Mouse (Mus musculus) neural tube, embryonic 14.5 days (tissue): Measurements from ENCODE around the gene Acad10. TPM values are rescaled to one million over a fixed set of nuclear protein-coding genes. Genes with fewer than 3 reads are reported as not detected.
"Not testable (repeated sequence)": the region's sequence is repeated elsewhere in the genome, so short reads cannot be mapped to it uniquely, and the experiment has no call there.

Experiments used
- ATAC-seq: fragments of 200-750 bp; cut with Nextera tagmentation; 2 replicates; pipeline ENCODE4 v1.8.0; 2017; ENCODE audit warnings: low read depth, mild to moderate bottlenecking, moderate TSS enrichment, moderate library complexity
- H3K27ac ChIP-seq: fragments of 300-500 bp; sonication (generic); 2 replicates; pipeline ENCODE4 v1.5.1; 2014; ENCODE audit warnings: low read depth, mild to moderate bottlenecking, control low read depth, low read length, moderate library complexity, mixed read lengths
- H3K27me3 ChIP-seq: fragments of 300-500 bp; sonication (generic); 2 replicates; pipeline ENCODE4 v1.6.1; 2014; ENCODE audit warnings: low read length; ENCODE audit not compliant: control insufficient read depth, insufficient read depth
- H3K36me3 ChIP-seq: fragments of 300-500 bp; sonication (generic); 2 replicates; pipeline ENCODE4 v1.6.1; 2014; ENCODE audit warnings: low read length, mixed read lengths; ENCODE audit not compliant: control insufficient read depth, insufficient read depth
- H3K4me1 ChIP-seq: fragments of 300-500 bp; sonication (generic); 2 replicates; pipeline ENCODE4 v1.6.1; 2014; ENCODE audit warnings: low read length; ENCODE audit not compliant: control insufficient read depth, insufficient read depth
- H3K4me2 ChIP-seq: fragments of 300-500 bp; sonication (generic); 2 replicates; pipeline ENCODE4 v1.6.1; 2014; ENCODE audit warnings: mild to moderate bottlenecking, low read depth, low read length, control low read depth
- H3K4me3 ChIP-seq: fragments of 300-500 bp; sonication (generic); 2 replicates; pipeline ENCODE4 v1.5.1; 2014; ENCODE audit warnings: low read depth, low read length, control low read depth, mixed read lengths
- H3K9ac ChIP-seq: fragments of 300-500 bp; sonication (generic); replicated peaks from 2 replicates; pipeline ENCODE4 v1.6.1; 2014; ENCODE audit warnings: low read depth, mild to moderate bottlenecking, control low read depth, low read length, mixed read lengths
- H3K9me3 ChIP-seq: fragments of 300-500 bp; sonication (generic); 2 replicates; pipeline ENCODE4 v1.6.1; 2016; ENCODE audit warnings: low read length; ENCODE audit not compliant: control insufficient read depth
- WGBS: fragments of 180-500 bp; shearing (Covaris S2); extraction: QIAGEN DNeasy Blood & Tissue Kit; methylation state at CpG from one replicate; pipeline ENCODE4 v1.1.7; 2014; 5-methylcytosine and 5-hydroxymethylcytosine counted together
- polyA plus RNA-seq: library from polyadenylated mRNA; unstranded; fragments of >200 nt; fragmentation: Nextera tagmentation; extraction: Ambion mirVana; gene quantifications from 2 replicates; pipeline ENCODE4 v1.2.1, GENCODE M21; 2014

The Acad10 gene
- polyA plus RNA-seq, 1 experiment from 2014 or later = 1.3 TPM

DNA sequence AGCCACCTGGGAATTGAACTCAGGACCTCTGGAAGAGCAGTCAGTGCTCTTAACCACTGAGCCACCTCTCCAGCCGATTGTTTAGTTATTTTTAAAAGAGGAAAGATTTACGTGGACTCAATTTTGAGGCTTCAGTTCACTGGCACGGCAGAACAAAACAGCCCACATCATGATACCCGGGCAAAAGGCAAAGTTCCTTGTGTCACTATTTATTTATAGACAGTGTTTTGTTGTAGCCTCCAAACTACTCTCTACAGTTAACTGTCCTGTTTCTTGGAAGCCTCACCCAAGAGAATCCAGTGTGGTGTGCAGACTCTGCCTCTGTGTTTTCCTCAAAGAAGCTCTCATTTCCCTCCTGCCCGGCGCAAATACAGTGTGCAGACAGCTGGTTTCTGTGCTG, 48.3 kb downstream of the Acad10 start:
- Histone ChIP-seq H3K36me3 (no peaks in the 10 kb centered on the region), H3K27me3 (no peaks in the 10 kb centered on the region), H3K9me3 (no peaks in the 10 kb centered on the region), H3K4me2 (no peak overlapping the region), H3K4me3 (no peak overlapping the region), H3K9ac (no peak overlapping the region), H3K27ac (no peak overlapping the region), H3K4me1 (no peaks in the 10 kb centered on the region)
- ATAC-seq = no peak
- WGBS = 72% methylated on average over 6 of the region's 6 CpGs

DNA sequence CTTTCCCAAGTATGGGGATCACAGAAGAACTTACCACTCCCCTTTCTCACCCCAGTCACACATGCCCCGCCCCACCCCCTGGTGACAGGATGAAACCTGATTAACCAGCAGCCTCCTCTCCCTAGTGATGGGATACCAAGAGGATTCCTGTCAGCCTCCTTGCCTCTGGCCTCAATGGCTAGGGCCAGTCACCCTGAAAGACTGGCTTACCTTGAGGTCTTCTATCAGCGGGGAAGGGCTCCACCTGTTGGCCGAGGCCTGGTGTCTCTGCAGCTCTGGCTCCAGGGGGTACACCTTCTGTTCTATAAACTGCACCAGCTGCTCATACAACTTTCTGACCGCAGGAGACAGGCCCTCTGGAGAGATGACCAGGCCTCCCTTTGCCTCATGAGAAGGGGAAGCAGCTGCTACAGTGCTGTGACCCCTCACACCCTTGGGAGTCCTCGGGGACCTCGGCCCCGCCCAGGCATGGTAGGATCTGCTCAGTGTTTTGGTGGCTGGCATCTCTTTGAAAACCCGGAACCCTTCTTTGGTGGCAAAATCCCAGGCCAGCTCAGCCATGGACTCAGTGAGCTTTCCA, 50.7 kb downstream of the Acad10 start:
- 56% methylated on average over 7 of the region's 8 CpGs for WGBS
- H3K36me3 ChIP-seq, ATAC-seq, H3K4me3 ChIP-seq, H3K4me1 ChIP-seq, H3K27me3 ChIP-seq, H3K4me2 ChIP-seq, H3K9me3 ChIP-seq, H3K27ac ChIP-seq, H3K9ac ChIP-seq: not testable (repeated sequence)

DNA sequence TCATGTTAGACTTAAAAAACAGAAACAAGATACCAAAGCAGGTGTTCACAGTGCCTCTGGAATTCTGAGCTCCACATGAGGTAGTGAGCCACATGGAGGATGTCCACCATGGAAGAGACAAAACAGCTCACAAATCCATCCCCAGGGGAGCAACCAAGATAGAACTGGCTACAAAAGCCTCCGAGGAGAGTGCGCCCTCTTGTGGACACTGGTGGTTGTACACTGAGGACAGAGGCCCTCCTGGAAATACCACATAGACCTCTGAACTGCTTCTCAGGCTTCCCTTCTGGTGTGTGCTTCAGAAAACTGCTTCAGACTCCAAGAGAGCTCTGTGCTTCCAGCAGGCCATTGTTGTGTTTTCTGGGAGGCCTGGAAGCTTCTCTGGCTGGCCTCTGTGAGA, 54.2 kb downstream of the Acad10 start:
- no peaks in the 10 kb centered on the region for H3K4me1 ChIP-seq
- no peak overlapping the region for H3K4me2 ChIP-seq
- WGBS = 0% methylated on average over 2 of the region's 2 CpGs
- no peaks in the 10 kb centered on the region for H3K27me3 ChIP-seq
- H3K9me3 ChIP-seq = no peaks in the 10 kb centered on the region
- H3K4me3 ChIP-seq = no peak overlapping the region
- ATAC-seq = no peak
- no peaks in the 10 kb centered on the region for H3K36me3 ChIP-seq
- no peak overlapping the region for H3K27ac ChIP-seq
- no peak overlapping the region for H3K9ac ChIP-seq

DNA sequence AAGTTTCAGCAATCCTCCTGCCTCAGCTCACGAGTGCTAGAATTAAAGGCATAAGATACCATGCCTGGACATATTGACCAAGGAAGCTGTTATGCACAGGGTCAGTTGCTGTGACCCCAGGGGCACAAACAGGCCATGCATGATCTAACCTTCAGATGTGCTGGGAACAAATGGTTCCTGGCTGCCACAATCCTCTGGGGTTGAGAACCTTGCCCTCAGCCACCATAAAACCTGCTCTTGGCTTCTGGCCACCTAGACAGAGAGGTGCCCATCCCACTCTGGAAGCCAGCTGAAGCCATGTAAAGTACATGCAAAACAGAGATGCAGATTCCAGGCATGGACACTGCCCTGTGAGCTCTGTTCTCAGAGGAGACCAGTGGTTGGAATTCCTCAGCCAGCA, 56.5 kb downstream of the Acad10 start:
- H3K4me2 ChIP-seq, H3K27ac ChIP-seq, ATAC-seq, H3K4me3 ChIP-seq, H3K4me1 ChIP-seq, H3K9me3 ChIP-seq, H3K36me3 ChIP-seq, H3K9ac ChIP-seq, H3K27me3 ChIP-seq: not testable (repeated sequence)
- WGBS = 92% methylated on average over 1 of the region's 1 CpGs

DNA sequence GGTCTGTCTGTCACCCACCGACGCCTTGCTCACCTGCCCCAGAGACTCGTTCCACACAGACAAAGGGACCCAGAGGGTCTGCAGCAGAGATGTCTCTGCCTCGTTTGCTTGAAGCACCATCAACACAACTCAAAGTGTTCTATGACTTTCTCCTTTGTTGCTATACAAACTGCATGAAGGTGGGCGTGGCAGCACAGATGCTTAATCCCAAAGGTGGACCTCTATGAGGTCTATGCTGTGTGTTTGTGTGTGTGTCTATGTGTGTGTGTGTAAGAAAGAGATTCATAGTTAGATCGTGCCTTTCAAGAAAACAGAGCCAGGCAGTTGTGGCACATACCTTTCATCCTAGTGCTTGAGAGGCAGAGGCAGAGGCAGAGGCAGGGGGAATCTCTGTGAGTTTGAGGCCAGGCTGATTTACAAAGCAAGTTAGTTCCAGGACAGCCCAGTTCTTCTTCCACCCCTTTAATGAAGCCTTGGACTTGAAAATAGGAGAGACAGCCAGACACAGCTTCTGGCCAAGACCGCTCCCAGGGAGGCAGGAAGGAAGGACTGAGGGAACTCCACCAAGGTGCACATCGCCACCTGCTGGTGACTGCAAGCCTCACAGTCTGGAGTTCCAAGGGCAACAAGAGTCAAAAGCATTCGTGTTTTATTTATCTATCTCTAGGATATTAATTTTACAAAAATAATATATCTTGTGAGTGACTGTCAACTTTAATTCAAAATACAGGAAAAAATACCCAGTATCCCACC, 58.6 kb downstream of the Acad10 start:
- Histone ChIP-seq H3K4me3 (no peak overlapping the region), H3K27me3 (no peaks in the 10 kb centered on the region), H3K27ac (no peak overlapping the region), H3K4me1 (no peaks in the 10 kb centered on the region), H3K9me3 (no peaks in the 10 kb centered on the region), H3K4me2 (no peak overlapping the region), H3K36me3 (no peaks in the 10 kb centered on the region), H3K9ac (no peak overlapping the region)
- no peak for ATAC-seq
- WGBS = 32% methylated on average over 9 of the region's 9 CpGs

DNA sequence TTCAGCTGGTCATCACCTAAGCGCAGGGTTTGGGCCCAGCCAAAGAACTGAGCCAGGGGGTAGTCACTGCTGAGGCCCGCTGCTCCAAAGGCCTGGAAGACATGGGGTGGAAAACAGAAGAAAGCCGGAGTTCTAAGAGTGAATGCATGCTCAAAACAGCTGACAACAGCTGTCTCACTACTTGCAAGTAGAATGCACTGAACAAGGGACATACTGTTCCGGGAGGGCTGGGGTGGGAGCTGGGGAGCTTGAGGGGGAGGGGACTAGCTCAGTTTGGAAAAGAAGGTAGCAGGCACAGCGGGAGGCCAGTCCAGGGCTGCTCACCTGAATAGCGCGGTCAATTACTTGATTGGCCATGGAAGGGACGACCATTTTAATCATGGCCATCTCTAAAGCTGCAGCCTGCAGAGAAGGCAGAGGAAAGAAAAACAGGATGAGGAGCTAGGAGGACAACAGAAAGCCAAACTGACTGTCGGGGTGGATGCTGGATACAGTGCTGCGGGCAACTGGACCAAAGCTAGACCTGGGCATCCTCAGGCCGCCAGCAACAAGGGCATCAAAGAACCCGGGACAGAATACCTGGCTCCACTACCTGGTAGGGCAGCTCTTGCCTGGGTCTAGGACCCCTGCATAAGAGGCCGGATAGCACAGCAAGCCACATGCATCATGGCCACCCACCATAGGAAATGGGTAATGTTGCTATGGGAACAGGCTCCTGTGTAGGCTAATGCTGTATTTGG, 61.3 kb downstream of the Acad10 start:
- peaks cover under 1% of the 10 kb centered on the region; the same call in 1 of the 2 replicates for H3K4me1 ChIP-seq
- H3K9me3 ChIP-seq = no peaks in the 10 kb centered on the region
- WGBS = 68% methylated on average over 13 of the region's 13 CpGs
- H3K27me3 ChIP-seq = no peaks in the 10 kb centered on the region
- no peak overlapping the region for H3K27ac ChIP-seq
- no peak overlapping the region for H3K9ac ChIP-seq
- ATAC-seq = no peak
- no peak overlapping the region for H3K4me2 ChIP-seq
- H3K4me3 ChIP-seq = no peak overlapping the region
- H3K36me3 ChIP-seq = no peaks in the 10 kb centered on the region

DNA sequence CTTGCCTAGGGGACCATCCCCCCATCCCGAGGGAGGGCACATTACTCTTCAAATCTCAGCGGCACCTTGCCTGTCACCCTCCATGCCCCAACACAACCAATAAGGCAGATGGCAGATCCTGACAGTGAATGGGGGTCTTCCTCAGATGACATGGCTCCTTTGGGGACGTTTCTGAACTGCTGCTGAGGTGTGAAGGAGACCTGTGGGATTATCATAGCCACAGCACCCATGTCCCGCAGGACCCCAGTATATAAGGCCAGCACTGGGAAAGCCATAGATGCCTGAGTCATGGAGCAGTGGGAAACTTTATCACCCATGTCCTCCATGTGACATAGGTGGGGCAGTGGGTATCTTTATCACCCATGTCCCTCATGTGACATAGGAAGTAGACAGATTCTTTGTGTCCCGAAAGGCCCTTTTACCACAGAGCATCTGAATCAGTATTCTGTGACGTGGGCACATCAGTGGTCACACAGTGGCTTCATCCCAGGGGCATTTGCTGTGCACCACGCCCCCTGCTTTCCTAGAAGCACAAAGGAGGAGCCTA, 62.2 kb downstream of the Acad10 start:
- H3K27ac ChIP-seq = no peak overlapping the region
- no peak for ATAC-seq
- H3K4me2 ChIP-seq = no peak overlapping the region
- H3K36me3 ChIP-seq = no peaks in the 10 kb centered on the region
- H3K27me3 ChIP-seq = no peaks in the 10 kb centered on the region
- H3K9me3 ChIP-seq = no peaks in the 10 kb centered on the region
- 75% methylated on average over 7 of the region's 7 CpGs for WGBS
- H3K4me1 ChIP-seq = peaks cover 5% of the 10 kb centered on the region; the same call in 1 of the 2 replicates
- H3K9ac ChIP-seq = no peak overlapping the region
- no peak overlapping the region for H3K4me3 ChIP-seq

DNA sequence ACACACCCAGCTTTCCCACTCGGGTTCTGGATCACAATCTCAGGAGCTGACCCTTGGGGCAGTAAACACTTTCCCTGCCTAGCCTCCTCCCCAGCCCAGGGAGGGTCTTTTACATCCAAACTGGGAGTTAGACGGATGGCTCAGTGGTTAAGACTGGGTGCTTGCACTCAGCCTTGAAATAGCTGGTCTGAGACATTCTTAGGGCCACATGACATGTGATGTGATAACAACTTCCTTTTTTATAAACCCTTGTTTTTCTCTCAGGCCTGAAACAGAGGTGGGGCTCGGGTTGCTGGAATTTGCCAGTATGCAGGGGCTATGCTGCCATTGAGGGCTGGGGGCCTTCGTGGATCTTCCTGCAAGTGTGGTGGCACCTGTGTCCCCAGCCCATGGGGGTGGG, 63.0 kb downstream of the Acad10 start:
- no peaks in the 10 kb centered on the region for H3K36me3 ChIP-seq
- H3K27me3 ChIP-seq = no peaks in the 10 kb centered on the region
- no peak overlapping the region for H3K4me2 ChIP-seq
- no peak overlapping the region for H3K9ac ChIP-seq
- H3K4me3 ChIP-seq = no peak overlapping the region
- H3K9me3 ChIP-seq = no peaks in the 10 kb centered on the region
- peaks cover 10% of the 10 kb centered on the region; the same call in 1 of the 2 replicates for H3K4me1 ChIP-seq
- no peak overlapping the region for H3K27ac ChIP-seq
- ATAC-seq = no peak
- WGBS = 76% methylated on average over 4 of the region's 4 CpGs

DNA sequence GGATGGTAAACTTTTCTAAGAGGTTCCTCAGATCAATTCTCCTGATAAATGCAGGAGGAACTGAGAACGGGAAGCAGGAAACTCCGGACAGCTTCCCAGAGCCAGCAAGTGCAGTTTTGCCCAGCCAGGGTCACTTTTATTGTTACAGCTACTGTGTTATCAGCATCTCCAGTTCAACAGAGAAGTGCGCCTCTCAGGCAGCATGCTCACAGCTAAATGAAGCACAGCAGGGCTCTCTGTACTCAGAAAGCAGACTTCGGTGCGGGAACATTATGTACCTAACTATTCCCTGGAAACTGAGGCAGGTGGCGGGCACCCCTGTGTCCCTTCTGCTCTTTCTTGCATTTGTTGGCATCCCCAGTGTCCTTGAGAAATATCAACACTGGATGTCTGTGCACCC, 64.1 kb downstream of the Acad10 start:
- H3K9me3 ChIP-seq = no peaks in the 10 kb centered on the region
- no peak overlapping the region for H3K9ac ChIP-seq
- H3K27me3 ChIP-seq = no peaks in the 10 kb centered on the region
- H3K36me3 ChIP-seq = no peaks in the 10 kb centered on the region
- ATAC-seq = no peak
- 83% methylated on average over 6 of the region's 6 CpGs for WGBS
- no peak overlapping the region for H3K27ac ChIP-seq
- H3K4me2 ChIP-seq = no peak overlapping the region
- H3K4me1 ChIP-seq = peaks cover 10% of the 10 kb centered on the region; the same call in 1 of the 2 replicates
- no peak overlapping the region for H3K4me3 ChIP-seq
